Mouse (Mus musculus) right cerebral cortex, adult 2 months (tissue): ENCODE measurements around the gene Susd4.

Experiments
- DNase-seq, 2 experiments: peaks; one replicate each; pipeline ENCODE4 v3.0.0; 2021 to 2022; ENCODE audit warnings: low spot score in 2 of 2

Susd4 gene

GRCm38 (mm10) chr1:182785504-182785903 is 21.8 kb downstream of the Susd4 start:
- no peak for DNase-seq

GRCm38 (mm10) chr1:182787030-182787429 is 23.4 kb downstream of the Susd4 start:
- no peak for DNase-seq

- DNase-seq: no peak
These were observed 25.2 kb downstream of the Susd4 start for GRCm38 (mm10) chr1:182788896-182789295.

GRCm38 (mm10) chr1:182792521-182793071 is 28.9 kb downstream of the Susd4 start:
- peak; percentile 65 to 77 for DNase-seq

- peak; percentile 67 for DNase-seq
These were observed 30.6 kb downstream of the Susd4 start for GRCm38 (mm10) chr1:182794221-182794620.

- peak; percentile 78 for DNase-seq
These were observed 31.0 kb downstream of the Susd4 start for GRCm38 (mm10) chr1:182794628-182795027.

GRCm38 (mm10) chr1:182797048-182797447 is 33.4 kb downstream of the Susd4 start:
- DNase-seq: peak; percentile 52 to 53

- DNase-seq: no peak
These were observed 37.9 kb downstream of the Susd4 start for GRCm38 (mm10) chr1:182801590-182801989.

- no peak for DNase-seq
These were observed 39.2 kb downstream of the Susd4 start for GRCm38 (mm10) chr1:182802891-182803290.

GRCm38 (mm10) chr1:182813991-182814390 is 50.3 kb downstream of the Susd4 start:
- DNase-seq: peak in 1 of 2 experiments; percentile 32

GRCm38 (mm10) chr1:182814566-182814965 is 50.9 kb downstream of the Susd4 start:
- no peak for DNase-seq

GRCm38 (mm10) chr1:182817106-182817505 is 53.4 kb downstream of the Susd4 start:
- DNase-seq: no peak

- no peak for DNase-seq
These were observed 54.0 kb downstream of the Susd4 start for GRCm38 (mm10) chr1:182817624-182818023.

GRCm38 (mm10) chr1:182818931-182819330 is 55.3 kb downstream of the Susd4 start:
- no peak for DNase-seq

GRCm38 (mm10) chr1:182822729-182823128 is 59.1 kb downstream of the Susd4 start:
- DNase-seq: no peak

- peak in 1 of 2 experiments; percentile 30 for DNase-seq
These were observed 60.2 kb downstream of the Susd4 start for GRCm38 (mm10) chr1:182823723-182824421.

- DNase-seq: no peak
These were observed 62.9 kb downstream of the Susd4 start for GRCm38 (mm10) chr1:182826557-182826956.

GRCm38 (mm10) chr1:182838061-182838460 is 74.4 kb downstream of the Susd4 start:
- peak in 1 of 2 experiments; percentile 40 for DNase-seq

GRCm38 (mm10) chr1:182839332-182839929 is 75.8 kb downstream of the Susd4 start:
- no peak for DNase-seq

GRCm38 (mm10) chr1:182840011-182840410 is 76.4 kb downstream of the Susd4 start:
- DNase-seq: no peak

- DNase-seq: peak in 1 of 2 experiments; percentile 28
These were observed 76.9 kb downstream of the Susd4 start for GRCm38 (mm10) chr1:182840606-182841005.

- peak; percentile 56 to 59 for DNase-seq
These were observed 85.9 kb downstream of the Susd4 start for GRCm38 (mm10) chr1:182849556-182849955.

GRCm38 (mm10) chr1:182850080-182850479 is 86.4 kb downstream of the Susd4 start:
- DNase-seq: no peak
